Mouse (Mus musculus) hindbrain, embryonic 14.5 days (tissue): ENCODE data around the gene Chsy1. TPM values are rescaled to one million over a fixed set of nuclear protein-coding genes. Genes with fewer than 3 reads are reported as not detected.

ENCODE experiments used
- ATAC-seq: fragments of 200-750 bp; cut with Nextera tagmentation; 2 replicates; pipeline ENCODE4 v1.8.0; 2017; ENCODE audit warnings: moderate number of reproducible peaks, mild to moderate bottlenecking, moderate TSS enrichment, moderate library complexity; ENCODE audit not compliant: low FRiP score
- DNase-seq: peaks from one replicate; pipeline ENCODE4 v3.0.0-alpha.2; 2015; ENCODE audit warnings: low spot score
- H3K27ac ChIP-seq: fragments of 300-500 bp; sonication (generic); 2 replicates; pipeline ENCODE4 v1.5.1; 2014; ENCODE audit warnings: mild to moderate bottlenecking, moderate library complexity
- H3K27me3 ChIP-seq: fragments of 300-500 bp; sonication (generic); 2 replicates; pipeline ENCODE4 v1.6.1; 2014; ENCODE audit warnings: mild to moderate bottlenecking, low read length, mixed read lengths; ENCODE audit not compliant: control insufficient read depth, insufficient read depth
- H3K36me3 ChIP-seq: fragments of 300-500 bp; sonication (generic); replicated peaks from 2 replicates; pipeline ENCODE4 v1.6.1; 2014; ENCODE audit not compliant: control insufficient read depth, insufficient read depth
- H3K4me1 ChIP-seq: fragments of 300-500 bp; sonication (generic); replicated peaks from 2 replicates; pipeline ENCODE4 v1.6.1; 2014; ENCODE audit warnings: antibody characterized with exemption, low read length, mixed read lengths; ENCODE audit not compliant: control insufficient read depth, insufficient read depth
- H3K4me2 ChIP-seq: fragments of 300-500 bp; sonication (generic); replicated peaks from 2 replicates; pipeline ENCODE4 v1.6.1; 2014; ENCODE audit warnings: mild to moderate bottlenecking, moderate library complexity
- H3K4me3 ChIP-seq: fragments of 300-500 bp; sonication (generic); replicated peaks from 2 replicates; pipeline ENCODE4 v1.5.1; 2014; ENCODE audit warnings: mild to moderate bottlenecking, low read length
- H3K9ac ChIP-seq: fragments of 300-500 bp; sonication (generic); 2 replicates; pipeline ENCODE4 v1.6.1; 2014
- H3K9me3 ChIP-seq: fragments of 300-500 bp; sonication (generic); 2 replicates; pipeline ENCODE4 v1.6.1; 2016; ENCODE audit warnings: low read length; ENCODE audit not compliant: control insufficient read depth
- WGBS: fragments of 180-500 bp; shearing (Covaris S2); extraction: QIAGEN DNeasy Blood & Tissue Kit; methylation state at CpG from one replicate; pipeline ENCODE4 v1.1.7; 2014; 5-methylcytosine and 5-hydroxymethylcytosine counted together
- polyA plus RNA-seq: library from polyadenylated mRNA; unstranded; fragments of >200 nt; fragmentation: Nextera tagmentation; extraction: Ambion mirVana; gene quantifications from 2 replicates; pipeline ENCODE4 v1.2.1, GENCODE M21; 2014

The Chsy1 gene
- polyA plus RNA-seq, 1 experiment from 2014 or later: 17.2 TPM

GRCm38 (mm10) chr7:66142514-66142913 lies 33.2 kb downstream of the Chsy1 start:
- ATAC-seq (peak; percentile 43; the same call in 1 of the 2 replicates), DNase-seq (no peak)
- Histone ChIP-seq H3K4me2 (no peak overlapping the region), H3K27me3 (no peaks in the 10 kb centered on the region), H3K4me1 (peaks cover 30% of the 10 kb centered on the region), H3K9me3 (no peaks in the 10 kb centered on the region), H3K27ac (no peak overlapping the region), H3K9ac (no peak overlapping the region), H3K36me3 (no peaks in the 10 kb centered on the region), H3K4me3 (no peak overlapping the region)
- 76% methylated on average over 7 of the region's 7 CpGs for WGBS

- ATAC-seq (no peak), DNase-seq (no peak)
- Histone ChIP-seq H3K36me3 (no peaks in the 10 kb centered on the region), H3K4me3 (no peak overlapping the region), H3K4me1 (peaks cover 22% of the 10 kb centered on the region), H3K9ac (no peak overlapping the region), H3K9me3 (no peaks in the 10 kb centered on the region), H3K27me3 (no peaks in the 10 kb centered on the region), H3K27ac (no peak overlapping the region), H3K4me2 (no peak overlapping the region)
- whole genome bisulfite sequencing: 92% methylated on average over 2 of the region's 2 CpGs
These were observed 35.2 kb downstream of the Chsy1 start for GRCm38 (mm10) chr7:66144543-66144942.

- Histone ChIP-seq H3K27me3 (no peaks in the 10 kb centered on the region), H3K4me1 (peaks cover 7% of the 10 kb centered on the region), H3K4me3 (no peak overlapping the region), H3K9me3 (no peaks in the 10 kb centered on the region), H3K36me3 (no peaks in the 10 kb centered on the region), H3K9ac (no peak overlapping the region), H3K4me2 (no peak overlapping the region), H3K27ac (no peak overlapping the region)
- no peak for ATAC-seq
- DNase-seq: no peak
- 100% methylated on average over 1 of the region's 1 CpGs for WGBS
These were observed 37.8 kb downstream of the Chsy1 start for GRCm38 (mm10) chr7:66147156-66147555.

GRCm38 (mm10) chr7:66147816-66148215 lies 38.5 kb downstream of the Chsy1 start:
- no peak for DNase-seq
- no peak overlapping the region for H3K4me3 ChIP-seq
- WGBS: 97% methylated on average over 3 of the region's 3 CpGs
- H3K9me3 ChIP-seq: no peaks in the 10 kb centered on the region
- peaks cover 5% of the 10 kb centered on the region; the same call in 1 of the 2 replicates for H3K36me3 ChIP-seq
- ATAC-seq: no peak
- H3K27ac ChIP-seq: no peak overlapping the region
- no peak overlapping the region for H3K9ac ChIP-seq
- no peak overlapping the region for H3K4me2 ChIP-seq
- H3K4me1 ChIP-seq: peaks cover 6% of the 10 kb centered on the region; the same call in 1 of the 2 replicates
- no peaks in the 10 kb centered on the region for H3K27me3 ChIP-seq

GRCm38 (mm10) chr7:66149506-66149905 lies 40.2 kb downstream of the Chsy1 start:
- H3K27me3 ChIP-seq: no peaks in the 10 kb centered on the region
- H3K9me3 ChIP-seq: no peaks in the 10 kb centered on the region
- H3K27ac ChIP-seq: no peak overlapping the region
- no peak overlapping the region for H3K4me2 ChIP-seq
- H3K4me3 ChIP-seq: no peak overlapping the region
- WGBS: 77% methylated on average over 8 of the region's 8 CpGs
- DNase-seq: no peak
- no peak overlapping the region for H3K9ac ChIP-seq
- ATAC-seq: no peak
- peaks cover 6% of the 10 kb centered on the region; the same call in 1 of the 2 replicates for H3K4me1 ChIP-seq
- peaks cover 9% of the 10 kb centered on the region; the same call in 1 of the 2 replicates for H3K36me3 ChIP-seq

- no peak overlapping the region for H3K9ac ChIP-seq
- H3K4me2 ChIP-seq: no peak overlapping the region
- H3K4me1 ChIP-seq: peaks cover 6% of the 10 kb centered on the region; the same call in 1 of the 2 replicates
- WGBS: 78% methylated on average over 3 of the region's 3 CpGs
- no peaks in the 10 kb centered on the region for H3K9me3 ChIP-seq
- no peak overlapping the region for H3K27ac ChIP-seq
- H3K4me3 ChIP-seq: no peak overlapping the region
- H3K27me3 ChIP-seq: no peaks in the 10 kb centered on the region
- ATAC-seq (no peak), DNase-seq (no peak)
- H3K36me3 ChIP-seq: peaks cover 9% of the 10 kb centered on the region; the same call in 1 of the 2 replicates
These were observed 41.1 kb downstream of the Chsy1 start for GRCm38 (mm10) chr7:66150411-66150810.

- peak overlapping the region; percentile 38; the same call in 1 of the 2 replicates for H3K27ac ChIP-seq
- peaks cover 20% of the 10 kb centered on the region for H3K4me1 ChIP-seq
- no peaks in the 10 kb centered on the region for H3K9me3 ChIP-seq
- WGBS: 63% methylated on average over 9 of the region's 9 CpGs
- H3K9ac ChIP-seq: no peak overlapping the region
- DNase-seq: no peak
- H3K4me3 ChIP-seq: no peak overlapping the region
- no peak overlapping the region for H3K4me2 ChIP-seq
- H3K27me3 ChIP-seq: no peaks in the 10 kb centered on the region
- H3K36me3 ChIP-seq: peaks cover 9% of the 10 kb centered on the region; the same call in 1 of the 2 replicates
- ATAC-seq: no peak
These were observed 48.1 kb downstream of the Chsy1 start for GRCm38 (mm10) chr7:66157413-66157812.

GRCm38 (mm10) chr7:66157861-66158415 lies 48.6 kb downstream of the Chsy1 start:
- Histone ChIP-seq H3K4me1 (peaks cover 20% of the 10 kb centered on the region), H3K9ac (no peak overlapping the region), H3K27ac (0 out of 2 replicates have a peak overlapping the region, but pooled peaks have one; percentile 38), H3K9me3 (no peaks in the 10 kb centered on the region), H3K27me3 (no peaks in the 10 kb centered on the region), H3K4me3 (no peak overlapping the region), H3K36me3 (peaks cover 4% of the 10 kb centered on the region; the same call in 1 of the 2 replicates), H3K4me2 (no peak overlapping the region)
- DNase-seq (no peak), ATAC-seq (no peak)
- 82% methylated on average over 4 of the region's 4 CpGs for WGBS

- Histone ChIP-seq H3K4me2 (no peak overlapping the region), H3K4me3 (no peak overlapping the region), H3K4me1 (peaks cover 20% of the 10 kb centered on the region), H3K9ac (no peak overlapping the region), H3K27ac (no peak overlapping the region), H3K27me3 (no peaks in the 10 kb centered on the region), H3K36me3 (no peaks in the 10 kb centered on the region), H3K9me3 (no peaks in the 10 kb centered on the region)
- ATAC-seq (no peak), DNase-seq (no peak)
- WGBS: 70% methylated on average over 9 of the region's 9 CpGs
These were observed 49.4 kb downstream of the Chsy1 start for GRCm38 (mm10) chr7:66158616-66159129.
